Mouse (Mus musculus) heart, postnatal 0 days (tissue): Measurements from ENCODE around the gene Tmem136.
"Not testable (repeated sequence)": the region's sequence is repeated elsewhere in the genome, so short reads cannot be mapped to it uniquely, and the experiment has no call there.

Experiments
- CTCF ChIP-seq: IDR thresholded peaks from 2 replicates; pipeline ENCODE4 v1.5.1; 2016; ENCODE audit warnings: antibody characterized with exemption, control low read depth, low read depth
- EP300 ChIP-seq: IDR thresholded peaks from 2 replicates; pipeline ENCODE4 v1.6.1; 2016; ENCODE audit warnings: antibody characterized with exemption, low read depth

- TF ChIP-seq EP300, CTCF: not testable (repeated sequence)
Observed at GRCm38 (mm10) chr9:43121948-43122347, 5.6 kb upstream of the Tmem136 start.
